Mouse (Mus musculus) kidney, postnatal 25 days (tissue): Measurements from ENCODE around the gene Dyrk3.

Experiments
- DNase-seq, 2 experiments: peaks; one replicate each; pipeline ENCODE4 v3.0.0; 2021; ENCODE audit warnings: mixed read lengths in 2 of 2

Dyrk3 gene

GRCm38 (mm10) chr1:131079762-131080161, 58.4 kb downstream of the Dyrk3 start:
- DNase-seq: no peak

DNA sequence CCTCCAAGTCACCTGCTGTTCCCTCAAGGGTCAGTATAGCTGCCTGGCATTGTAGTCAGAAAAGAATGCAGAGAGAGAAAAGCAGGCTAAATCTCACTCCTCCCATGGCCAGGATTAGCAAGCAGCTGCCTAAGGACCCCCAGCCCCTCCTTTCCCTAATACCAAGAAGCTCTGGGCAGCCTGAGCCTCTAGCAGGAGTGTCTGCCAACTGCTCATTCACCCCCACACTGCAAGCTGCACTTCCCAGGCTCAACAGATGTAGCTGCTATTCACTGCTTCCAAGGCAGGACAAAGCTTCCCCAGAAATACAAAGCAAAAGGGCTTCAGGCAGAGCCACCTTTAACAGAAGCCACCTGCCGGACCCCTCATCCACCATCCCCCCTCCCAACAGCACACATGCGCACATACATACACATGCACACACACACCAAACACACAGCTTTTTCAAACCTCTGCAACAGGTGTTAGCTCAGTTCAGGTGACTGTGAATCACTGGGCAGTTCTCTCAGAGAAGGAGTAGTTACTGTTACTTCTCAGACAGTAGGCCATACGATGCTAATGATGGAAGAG, 59.3 kb downstream of the Dyrk3 start:
- DNase-seq: no peak
